Mouse (Mus musculus): ENCODE results near the gene Ptch1. TPM values are rescaled to one million over a fixed set of nuclear protein-coding genes. Genes with fewer than 3 reads are reported as not detected.

The Ptch1 gene
- polyA plus RNA-seq, 1 experiment from 2014 or later = 19.2 TPM

DNA sequence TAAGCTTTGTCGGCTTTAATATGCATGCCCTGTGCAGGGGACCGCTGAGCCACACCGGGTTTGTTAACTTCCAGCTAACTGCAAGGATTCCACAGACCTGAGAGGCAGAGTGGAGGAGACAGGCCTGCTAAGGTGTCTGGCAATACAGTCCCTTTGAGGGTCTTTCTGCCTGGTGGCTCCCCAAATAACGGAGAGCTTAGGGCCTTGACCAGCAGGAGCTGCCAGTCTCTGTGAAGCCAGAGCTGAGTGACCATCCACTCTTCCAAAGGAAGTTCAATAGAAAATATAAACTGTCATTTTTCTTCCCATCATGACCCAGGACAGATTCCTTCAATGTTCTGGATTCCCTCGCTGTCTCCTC, 4.0 kb downstream of the Ptch1 start:
- H3K27me3 ChIP-seq = peaks cover 33% of the 10 kb centered on the region
- no peak for ATAC-seq (ENCODE audit: low read depth)
- peak overlapping the region; percentile 95 for H3K4me3 ChIP-seq
- peak overlapping the region; percentile 47 for H3K9ac ChIP-seq
- H3K9me3 ChIP-seq = no peaks in the 10 kb centered on the region
- H3K36me3 ChIP-seq = no peaks in the 10 kb centered on the region
- peak overlapping the region; percentile 95 for H3K4me2 ChIP-seq
- 0 out of 2 replicates have a peak overlapping the region, but pooled peaks have one; percentile 6 for H3K27ac ChIP-seq (replicated peaks)
- peaks cover 54% of the 10 kb centered on the region for H3K4me1 ChIP-seq (replicated peaks)
- WGBS = 9% methylated on average over 5 of the region's 5 CpGs

DNA sequence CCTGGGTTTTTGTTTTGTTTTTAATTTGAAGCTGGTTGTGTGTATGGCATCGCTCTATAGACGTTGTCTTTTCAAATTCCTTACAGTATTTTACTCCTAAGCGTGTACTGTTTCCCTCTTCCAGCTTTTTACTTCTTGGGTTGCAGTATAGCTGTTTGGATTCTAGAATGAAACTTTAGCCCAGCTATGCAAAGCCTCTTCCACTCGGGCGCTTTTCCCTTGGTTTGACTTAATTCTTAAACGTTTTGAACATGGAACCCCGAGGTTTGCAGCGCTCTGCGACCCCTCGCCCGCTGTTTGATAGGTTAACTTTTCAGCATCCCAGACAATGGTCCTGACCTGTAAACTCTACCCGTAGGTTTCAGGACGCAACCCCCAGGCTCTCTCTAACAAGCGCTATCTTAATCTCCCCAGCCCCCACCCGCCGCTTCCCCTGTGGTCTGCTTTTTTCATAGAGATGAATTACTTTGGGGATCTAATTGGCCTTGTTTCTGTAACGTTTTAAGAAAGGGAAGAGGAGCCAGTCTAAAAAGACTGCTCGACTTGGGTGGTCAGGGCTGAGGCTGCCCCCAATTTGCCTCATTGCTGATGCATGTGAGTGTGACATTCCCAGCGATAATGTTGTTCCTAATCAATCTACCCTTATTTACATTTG, 4.5 kb downstream of the Ptch1 start:
- peak overlapping the region; percentile 77; the same call in 1 of the 2 replicates for H3K9ac ChIP-seq
- WGBS = 2% methylated on average over 19 of the region's 19 CpGs
- no peak for ATAC-seq (ENCODE audit: low read depth)
- no peaks in the 10 kb centered on the region for H3K36me3 ChIP-seq
- peak overlapping the region; percentile 95 for H3K4me3 ChIP-seq
- no peaks in the 10 kb centered on the region for H3K9me3 ChIP-seq
- H3K27ac ChIP-seq (replicated peaks) = peak overlapping the region; percentile 99; the same call in 1 of the 2 replicates
- peaks cover 28% of the 10 kb centered on the region for H3K27me3 ChIP-seq
- peaks cover 54% of the 10 kb centered on the region for H3K4me1 ChIP-seq (replicated peaks)
- H3K4me2 ChIP-seq = peak overlapping the region; percentile 95

DNA sequence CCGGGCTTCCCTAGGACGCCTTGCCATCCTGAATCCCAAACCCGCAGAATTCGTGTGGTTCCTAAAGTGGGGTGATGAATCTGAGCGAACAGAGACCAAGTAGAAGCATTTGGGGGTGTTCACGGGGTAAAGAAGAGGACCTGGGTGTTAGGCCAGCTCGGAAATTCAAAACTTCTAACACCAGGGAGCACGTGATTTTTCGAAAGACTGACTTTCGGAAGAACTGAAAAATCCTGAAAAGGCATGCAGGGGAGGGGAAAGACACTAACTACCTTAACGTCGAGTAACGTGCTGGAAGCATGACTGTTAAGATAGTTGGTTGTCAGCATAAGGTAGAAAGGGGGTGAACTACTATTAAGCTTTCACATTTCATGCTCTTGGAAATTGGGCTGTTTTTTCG, 5.1 kb downstream of the Ptch1 start:
- H3K36me3 ChIP-seq = no peaks in the 10 kb centered on the region
- H3K27me3 ChIP-seq = peaks cover 28% of the 10 kb centered on the region
- peak overlapping the region; percentile 77 for H3K9ac ChIP-seq
- peak overlapping the region; percentile 99 for H3K27ac ChIP-seq (replicated peaks)
- peak overlapping the region; percentile 95 for H3K4me2 ChIP-seq
- H3K9me3 ChIP-seq = no peaks in the 10 kb centered on the region
- peaks cover 50% of the 10 kb centered on the region for H3K4me1 ChIP-seq (replicated peaks)
- under 1% methylated on average over 14 of the region's 14 CpGs for WGBS
- peak overlapping the region; percentile 95 for H3K4me3 ChIP-seq
- ATAC-seq (ENCODE audit: low read depth) = no peak

DNA sequence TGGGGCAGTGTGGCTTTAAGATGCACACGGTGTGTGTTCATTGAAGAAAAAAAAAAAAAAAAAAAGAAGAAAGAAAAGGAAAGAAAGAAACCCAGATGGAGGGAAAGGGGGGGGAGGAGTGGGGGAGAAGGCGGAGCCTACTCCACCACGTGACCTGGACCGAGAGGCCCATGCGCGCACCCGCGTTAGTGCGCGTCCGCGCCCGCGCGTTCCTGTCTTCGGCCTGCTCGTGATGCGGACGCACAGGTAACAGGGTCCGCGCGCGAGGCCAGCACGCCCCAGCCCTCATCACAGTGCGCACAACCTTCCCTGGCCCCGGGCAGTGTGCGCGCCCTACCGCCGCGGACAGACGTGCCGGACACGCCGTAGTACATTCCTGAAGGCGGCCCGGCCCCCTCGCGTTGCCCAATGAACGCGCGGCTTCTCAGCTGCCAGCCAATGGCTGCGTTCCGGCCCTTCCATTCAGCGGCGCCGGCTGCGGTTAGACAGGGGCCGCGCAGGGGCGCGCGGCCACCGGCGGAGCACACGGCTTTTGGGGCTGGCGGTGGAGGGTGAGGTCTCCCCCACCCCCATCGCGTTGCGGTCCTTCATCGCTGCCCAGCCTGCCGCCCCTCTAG, 5.6 kb downstream of the Ptch1 start:
- peak overlapping the region; percentile 77 for H3K9ac ChIP-seq
- H3K9me3 ChIP-seq = no peaks in the 10 kb centered on the region
- H3K4me2 ChIP-seq = peak overlapping the region; percentile 95
- peaks cover 50% of the 10 kb centered on the region for H3K4me1 ChIP-seq (replicated peaks)
- H3K27ac ChIP-seq (replicated peaks) = peak overlapping the region; percentile 99
- peaks cover 28% of the 10 kb centered on the region for H3K27me3 ChIP-seq
- peak overlapping the region; percentile 95 for H3K4me3 ChIP-seq
- H3K36me3 ChIP-seq = no peaks in the 10 kb centered on the region
- under 1% methylated on average over 62 of the region's 62 CpGs for WGBS
- ATAC-seq (ENCODE audit: low read depth) = peak; percentile 77

DNA sequence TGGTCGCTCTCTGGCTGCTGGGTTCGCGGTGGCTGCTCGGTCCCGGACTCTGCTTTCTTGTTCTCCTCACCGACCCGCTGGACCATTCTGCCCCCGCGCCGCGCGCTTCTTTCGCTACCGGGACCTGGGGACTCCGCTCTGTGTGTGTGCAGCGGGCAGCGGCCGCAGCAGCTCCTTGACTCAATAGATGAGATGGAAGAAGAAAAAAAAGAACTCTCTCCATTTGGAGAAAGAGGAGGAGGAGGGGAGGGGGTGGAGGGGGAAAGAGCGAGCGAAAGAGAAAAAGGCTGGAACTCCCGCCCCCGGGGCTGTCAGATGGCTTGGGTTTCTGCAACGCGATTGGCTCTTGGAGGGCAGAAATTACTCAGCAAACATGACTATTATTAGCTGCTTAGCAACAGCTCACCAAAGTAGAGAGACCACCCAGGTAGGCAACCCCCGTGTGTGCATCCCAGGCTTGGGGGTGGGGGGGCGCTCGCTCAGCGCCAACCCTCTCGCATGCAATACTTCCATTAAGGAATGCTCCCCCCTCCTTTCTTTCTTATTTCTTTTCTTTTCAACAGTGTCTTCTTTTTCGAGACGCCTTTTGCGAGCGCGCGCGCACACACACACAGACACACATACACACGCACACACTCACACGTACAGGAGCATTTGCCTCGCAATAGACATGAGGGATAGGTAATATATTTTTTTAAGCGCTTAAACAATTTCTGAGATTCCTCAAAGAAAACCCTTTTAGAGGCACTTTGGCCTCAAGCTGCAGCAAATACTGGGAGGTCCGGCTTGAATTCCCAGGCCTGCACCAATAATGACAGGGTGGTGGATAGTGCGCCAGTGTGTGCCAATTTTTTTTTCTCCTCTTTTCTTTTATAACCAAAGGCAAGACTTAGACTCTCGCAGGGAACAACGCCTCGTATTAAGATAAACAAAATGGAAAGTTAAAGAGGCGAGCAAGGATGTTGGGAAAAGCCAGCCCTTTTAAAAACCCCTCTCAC, 7.1 kb downstream of the Ptch1 start:
- peaks cover 25% of the 10 kb centered on the region for H3K27me3 ChIP-seq
- H3K9me3 ChIP-seq = no peaks in the 10 kb centered on the region
- peak overlapping the region; percentile 99 for H3K9ac ChIP-seq
- no peaks in the 10 kb centered on the region for H3K36me3 ChIP-seq
- WGBS = under 1% methylated on average over 46 of the region's 46 CpGs
- H3K4me1 ChIP-seq (replicated peaks) = peaks cover 53% of the 10 kb centered on the region
- peak overlapping the region; percentile 95 for H3K4me2 ChIP-seq
- H3K27ac ChIP-seq (replicated peaks) = peak overlapping the region; percentile 99
- peak overlapping the region; percentile 95 for H3K4me3 ChIP-seq
- ATAC-seq (ENCODE audit: low read depth) = peak; percentile 60

DNA sequence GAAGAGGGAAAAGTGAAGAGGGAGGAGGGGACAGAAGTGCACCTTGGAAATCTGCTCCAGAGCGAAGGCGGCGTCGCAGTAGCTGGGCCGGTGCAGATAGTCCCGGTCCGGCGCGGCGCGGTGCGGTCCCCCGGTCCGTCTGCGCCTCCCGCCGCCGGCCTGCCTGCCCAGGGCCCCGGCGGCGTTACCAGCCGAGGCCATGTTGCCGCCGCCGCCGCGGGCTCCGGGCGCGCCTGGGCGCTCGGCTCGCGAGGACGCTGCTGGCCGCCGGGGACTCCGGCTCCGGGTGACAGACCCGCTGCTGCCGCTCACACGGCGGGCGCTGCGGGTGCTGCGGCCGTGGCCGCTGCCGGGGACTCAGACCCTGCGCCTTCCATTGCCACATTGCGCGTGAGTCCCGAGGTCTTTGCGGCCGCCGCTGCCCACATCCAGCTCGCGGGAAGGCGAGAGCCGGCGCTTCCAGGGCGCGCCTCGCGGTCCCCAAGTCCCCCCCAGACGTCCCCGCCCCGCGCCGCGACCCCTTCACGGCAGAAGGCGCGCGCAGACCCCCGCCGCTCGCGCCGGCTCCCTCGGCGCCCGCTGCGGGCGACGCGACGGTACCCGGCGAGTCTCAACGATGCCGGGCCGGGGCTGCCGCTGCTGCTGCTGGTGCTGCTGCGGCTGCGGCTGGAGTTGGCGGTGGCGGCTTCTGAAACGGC, 7.9 kb downstream of the Ptch1 start:
- H3K27ac ChIP-seq (replicated peaks) = peak overlapping the region; percentile 99
- H3K36me3 ChIP-seq = 0 out of 2 replicates have a peak, but pooled peaks cover 5% of the 10 kb centered on the region
- H3K9ac ChIP-seq = peak overlapping the region; percentile 99
- H3K4me2 ChIP-seq = peak overlapping the region; percentile 95
- H3K9me3 ChIP-seq = no peaks in the 10 kb centered on the region
- peaks cover 53% of the 10 kb centered on the region for H3K4me1 ChIP-seq (replicated peaks)
- WGBS = under 1% methylated on average over 77 of the region's 99 CpGs
- H3K27me3 ChIP-seq = peaks cover 16% of the 10 kb centered on the region
- 0 out of 2 replicates have a peak, but pooled peaks have one; percentile 0 for ATAC-seq (ENCODE audit: low read depth)
- peak overlapping the region; percentile 95 for H3K4me3 ChIP-seq

DNA sequence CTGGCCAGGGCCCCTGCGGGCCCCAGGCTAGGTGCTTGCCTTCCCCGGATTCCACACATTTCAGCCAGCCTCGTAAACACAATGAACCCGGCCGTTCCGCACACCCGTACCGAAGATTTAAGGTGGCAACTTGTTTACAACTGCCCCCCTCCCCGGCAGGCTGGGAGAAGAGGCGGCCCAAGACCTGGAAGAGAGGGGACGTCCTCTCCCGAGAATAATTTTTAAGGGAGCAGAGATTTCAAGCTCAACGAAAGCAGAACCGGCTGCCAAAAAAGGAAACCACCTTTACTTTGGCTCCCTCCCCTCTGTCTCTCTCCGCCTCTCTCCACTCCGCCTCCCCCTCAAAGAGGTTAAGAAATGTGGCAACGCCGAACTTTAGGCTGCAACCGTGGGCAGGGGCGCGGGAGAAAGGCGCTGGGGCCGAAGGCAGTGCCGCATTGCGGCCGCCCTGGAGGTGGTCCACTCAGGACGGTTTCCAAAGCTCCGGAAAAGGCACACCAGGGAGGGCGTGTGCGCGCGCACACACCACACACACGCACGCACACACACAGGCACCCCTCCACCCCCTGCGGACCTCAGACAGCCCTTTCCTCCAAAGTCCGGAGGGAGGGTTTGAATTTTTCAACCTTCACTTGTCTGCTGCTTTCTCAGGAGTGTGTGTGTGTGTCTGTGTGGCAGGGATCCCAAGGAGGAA, 8.6 kb downstream of the Ptch1 start:
- 0% methylated on average over 36 of the region's 36 CpGs for WGBS
- H3K4me1 ChIP-seq (replicated peaks) = peaks cover 54% of the 10 kb centered on the region
- no peak for ATAC-seq (ENCODE audit: low read depth)

DNA sequence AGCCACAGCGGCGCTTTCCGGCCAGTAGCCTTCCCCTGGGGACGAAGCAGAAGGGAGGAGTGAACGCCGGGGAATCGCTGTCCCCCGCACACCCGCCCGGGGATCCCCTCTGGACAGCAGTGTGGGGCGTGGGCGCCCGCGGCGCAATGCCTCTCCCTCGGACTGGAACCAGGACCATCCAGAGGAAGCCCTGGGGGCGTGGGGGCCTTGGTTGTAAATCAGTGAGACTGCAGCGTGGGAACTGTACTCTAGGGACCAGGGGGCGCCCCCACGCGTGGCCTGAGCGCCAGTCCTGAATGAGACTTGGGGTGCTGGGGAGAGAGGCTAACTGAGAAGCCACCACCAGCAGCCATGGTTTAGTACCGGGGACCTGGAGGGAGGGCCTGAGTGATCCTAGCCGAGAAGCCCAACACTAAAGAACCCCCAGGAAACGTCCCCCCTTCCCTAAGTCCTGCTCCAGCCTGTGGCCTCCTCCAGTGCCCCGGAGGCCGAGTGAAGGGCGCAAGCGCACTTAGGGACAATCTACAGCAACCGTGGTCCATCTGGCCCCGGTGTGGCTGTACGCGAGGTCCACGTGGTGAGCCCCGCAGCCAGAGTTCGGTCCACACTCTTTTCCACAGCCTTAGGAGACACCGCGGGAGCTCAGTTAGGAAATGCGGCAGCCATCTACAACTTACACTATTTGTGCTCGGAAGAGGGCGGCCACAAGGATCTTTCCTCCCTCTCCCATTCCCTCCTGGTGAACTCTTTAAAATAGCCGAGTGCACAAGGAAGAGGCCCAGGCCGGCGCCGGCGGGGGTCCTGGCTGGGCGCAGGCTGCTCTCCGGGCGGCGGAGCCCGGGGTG, 9.4 kb downstream of the Ptch1 start:
- Histone ChIP-seq H3K27ac (replicated peaks) (peak overlapping the region; percentile 99), H3K4me3 (peak overlapping the region; percentile 95), H3K4me1 (replicated peaks) (peaks cover 55% of the 10 kb centered on the region), H3K36me3 (0 out of 2 replicates have a peak, but pooled peaks cover 5% of the 10 kb centered on the region), H3K9me3 (no peaks in the 10 kb centered on the region), H3K27me3 (peaks cover 2% of the 10 kb centered on the region; the same call in 1 of the 2 replicates), H3K4me2 (peak overlapping the region; percentile 95), H3K9ac (peak overlapping the region; percentile 99)
- WGBS = 0% methylated on average over 51 of the region's 51 CpGs
- no peak for ATAC-seq (ENCODE audit: low read depth)

More for the DNA sequence above, 8.6 kb downstream of the Ptch1 start:
- peak overlapping the region; percentile 95 for H3K4me3 ChIP-seq
- peaks cover 9% of the 10 kb centered on the region for H3K27me3 ChIP-seq
- H3K36me3 ChIP-seq = 0 out of 2 replicates have a peak, but pooled peaks cover 5% of the 10 kb centered on the region
- peak overlapping the region; percentile 99 for H3K27ac ChIP-seq (replicated peaks)
- peak overlapping the region; percentile 99 for H3K9ac ChIP-seq
- H3K9me3 ChIP-seq = no peaks in the 10 kb centered on the region
- peak overlapping the region; percentile 95 for H3K4me2 ChIP-seq

DNA sequence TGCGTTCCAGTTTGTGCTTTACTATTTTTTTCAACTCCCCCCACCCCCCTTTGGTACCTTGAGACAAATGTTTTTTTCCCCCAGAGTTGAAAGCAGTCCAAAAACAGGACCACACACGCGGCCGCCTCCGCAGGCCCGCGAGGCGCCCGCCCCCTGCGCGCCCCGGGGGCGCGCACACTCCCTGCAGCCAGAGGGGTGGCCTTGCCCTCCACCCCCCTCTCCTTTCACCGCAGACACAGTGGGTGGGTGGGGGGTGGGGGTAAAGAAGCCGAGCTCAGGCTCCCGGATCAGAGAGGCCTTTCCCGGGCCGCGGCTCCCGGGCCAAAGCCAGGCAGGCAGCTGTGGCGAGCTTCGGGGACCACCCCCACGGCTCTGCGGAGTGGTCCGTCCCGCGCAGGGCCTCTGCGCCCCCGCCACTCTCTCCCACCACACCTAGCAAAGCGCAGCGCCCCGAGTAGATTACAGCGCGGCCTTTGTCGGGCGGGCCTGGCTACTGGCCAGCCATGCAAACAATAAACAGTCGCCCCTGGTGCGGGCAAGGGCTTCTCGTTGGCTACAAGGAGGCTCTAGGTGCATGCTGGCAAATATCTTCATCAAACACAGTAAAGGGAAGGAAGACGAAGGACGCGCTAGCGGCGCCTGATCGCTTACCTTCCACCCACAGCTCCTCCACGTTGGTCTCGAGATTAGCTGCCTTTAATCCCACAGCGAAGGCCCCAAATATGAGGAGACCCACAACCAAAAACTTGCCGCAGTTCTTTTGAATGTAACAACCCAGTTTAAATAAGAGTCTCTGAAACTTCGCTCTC, 10.2 kb downstream of the Ptch1 start:
- peak overlapping the region; percentile 95 for H3K4me3 ChIP-seq
- peak overlapping the region; percentile 99 for H3K9ac ChIP-seq
- H3K36me3 ChIP-seq = 0 out of 2 replicates have a peak, but pooled peaks cover 5% of the 10 kb centered on the region
- H3K27ac ChIP-seq (replicated peaks) = peak overlapping the region; percentile 99
- peaks cover 56% of the 10 kb centered on the region for H3K4me1 ChIP-seq (replicated peaks)
- peak; percentile 62 for ATAC-seq (ENCODE audit: low read depth)
- no peaks in the 10 kb centered on the region for H3K27me3 ChIP-seq
- H3K4me2 ChIP-seq = peak overlapping the region; percentile 95
- no peaks in the 10 kb centered on the region for H3K9me3 ChIP-seq
- WGBS = under 1% methylated on average over 51 of the region's 51 CpGs
